Mouse (Mus musculus): Measurements from ENCODE around the gene Klf7.

- TF ChIP-seq CTCF (IDR thresholded peaks at IDR 0.05; ENCODE audit: low read depth) (no peak), EP300 (IDR thresholded peaks at IDR 0.05; ENCODE audit: low read depth) (no peak)
Measured at GRCm38 (mm10) chr1:64120421-64120810, 1.7 kb downstream of the Klf7 start.

Measured in liver, embryonic 14.5 days (tissue).